ENCODE assay signal across 8 mouse cellular contexts in genomic region chr5:64610562-64611405, GRCm38 (mm10).
A peak's percentile ranks its signal among the peaks of the same experiment; 100 is the strongest.
DNase-seq lines count a peak whose midpoint lies in the region; ATAC-seq lines count a peak whose summit lies in the region.

No protein-coding gene starts in this region.

- 5% methylated on average over 12 of the region's 13 CpGs for WGBS in midbrain, embryonic 10.5 days

- 0 out of 2 replicates have a peak, but pooled peaks cover 8% of the 10 kb centered on the region for H3K36me3 ChIP-seq in midbrain, embryonic 10.5 days

- peak; percentile 82 for ATAC-seq in erythroid progenitor cell, adult 5-6 weeks (replicated peaks; ENCODE audit: low FRiP score, poor library complexity, severe bottlenecking)
- ATAC-seq in activated CD4-positive, CD25-positive, alpha-beta regulatory T cell, adult 4 months: no peak

- no peaks in the 10 kb centered on the region for H3K27me3 ChIP-seq in midbrain, embryonic 10.5 days (ENCODE audit: low read depth, poor library complexity, severe bottlenecking)

- peak; percentile 75 for DNase-seq in urinary bladder, postnatal 14 days (ENCODE audit: low spot score)
- DNase-seq in urinary bladder, postnatal 10 days (ENCODE audit: low spot score): no peak
- DNase-seq in heart, postnatal 36 days: peak; percentile 61 to 62
- DNase-seq in kidney, postnatal 4 days: peak; percentile 87 to 94
- DNase-seq in midbrain, embryonic 10.5 days (ENCODE audit: low spot score): peak; percentile 96
- DNase-seq in thymus, postnatal 0 days (ENCODE audit: low spot score): peak; percentile 57

- no peaks in the 10 kb centered on the region for H3K9me3 ChIP-seq in midbrain, embryonic 10.5 days (replicated peaks)

- H3K27ac ChIP-seq in midbrain, embryonic 10.5 days (replicated peaks): peak overlapping the region; percentile 90

- peak overlapping the region; percentile 37 for H3K4me3 ChIP-seq in midbrain, embryonic 10.5 days

- H3K4me1 ChIP-seq in midbrain, embryonic 10.5 days: peaks cover 26% of the 10 kb centered on the region

- intact Hi-C loops in heart, postnatal 36 days (cut with DNase I): no loop called here
